Mouse (Mus musculus): Measurements from ENCODE around the gene Unc5c. TPM values are rescaled to one million over a fixed set of nuclear protein-coding genes. Genes with fewer than 3 reads are reported as not detected.

Unc5c gene
- polyA plus RNA-seq, 1 experiment from 2014 or later = 17.2 TPM

- Histone ChIP-seq H3K4me3 (ENCODE audit: low read depth, low read length) (no peak overlapping the region), H3K4me1 (replicated peaks; ENCODE audit: control insufficient read depth, insufficient read depth, low read length) (no peaks in the 10 kb centered on the region), H3K9me3 (ENCODE audit: control insufficient read depth, low read length) (no peaks in the 10 kb centered on the region), H3K4me2 (ENCODE audit: low read length) (no peak overlapping the region), H3K27me3 (replicated peaks; ENCODE audit: control insufficient read depth, insufficient read depth, low read length) (no peaks in the 10 kb centered on the region), H3K9ac (ENCODE audit: low read length) (no peak overlapping the region), H3K27ac (ENCODE audit: low read depth) (no peak overlapping the region), H3K36me3 (ENCODE audit: control insufficient read depth, insufficient read depth, low read length) (no peaks in the 10 kb centered on the region)
- WGBS = 45% methylated on average over 15 of the region's 15 CpGs
- no peak for DNase-seq (ENCODE audit: low spot score)
- ATAC-seq (replicated peaks; ENCODE audit: low FRiP score, low TSS enrichment, low read depth) = no peak
These were observed 195.3 kb downstream of the Unc5c start for GRCm38 (mm10) chr3:141660065-141661062.

GRCm38 (mm10) chr3:141689113-141689512, 224.1 kb downstream of the Unc5c start:
- 74% methylated on average over 2 of the region's 2 CpGs for WGBS
- no peak for ATAC-seq (replicated peaks; ENCODE audit: low FRiP score, low TSS enrichment, low read depth)

GRCm38 (mm10) chr3:141690676-141691075, 225.7 kb downstream of the Unc5c start:
- no peak for ATAC-seq (replicated peaks; ENCODE audit: low FRiP score, low TSS enrichment, low read depth)
- 71% methylated on average over 1 of the region's 1 CpGs for WGBS
- no peaks in the 10 kb centered on the region for H3K4me1 ChIP-seq (replicated peaks; ENCODE audit: control insufficient read depth, insufficient read depth, low read length)
- no peak for DNase-seq (ENCODE audit: low spot score)
- no peak overlapping the region for H3K4me3 ChIP-seq (ENCODE audit: low read depth, low read length)
- H3K9ac ChIP-seq (ENCODE audit: low read length) = no peak overlapping the region
- H3K27me3 ChIP-seq (replicated peaks; ENCODE audit: control insufficient read depth, insufficient read depth, low read length) = no peaks in the 10 kb centered on the region
- H3K36me3 ChIP-seq (ENCODE audit: control insufficient read depth, insufficient read depth, low read length) = no peaks in the 10 kb centered on the region
- no peak overlapping the region for H3K27ac ChIP-seq (ENCODE audit: low read depth)
- H3K4me2 ChIP-seq (ENCODE audit: low read length) = no peak overlapping the region
- no peaks in the 10 kb centered on the region for H3K9me3 ChIP-seq (ENCODE audit: control insufficient read depth, low read length)

More at GRCm38 (mm10) chr3:141689113-141689512, 224.1 kb downstream of the Unc5c start:
- Histone ChIP-seq H3K4me1 (replicated peaks; ENCODE audit: control insufficient read depth, insufficient read depth, low read length) (no peaks in the 10 kb centered on the region), H3K9me3 (ENCODE audit: control insufficient read depth, low read length) (no peaks in the 10 kb centered on the region), H3K27ac (ENCODE audit: low read depth) (no peak overlapping the region), H3K4me3 (ENCODE audit: low read depth, low read length) (no peak overlapping the region), H3K9ac (ENCODE audit: low read length) (no peak overlapping the region), H3K4me2 (ENCODE audit: low read length) (no peak overlapping the region), H3K36me3 (ENCODE audit: control insufficient read depth, insufficient read depth, low read length) (no peaks in the 10 kb centered on the region), H3K27me3 (replicated peaks; ENCODE audit: control insufficient read depth, insufficient read depth, low read length) (no peaks in the 10 kb centered on the region)
- no peak for DNase-seq (ENCODE audit: low spot score)

DNA sequence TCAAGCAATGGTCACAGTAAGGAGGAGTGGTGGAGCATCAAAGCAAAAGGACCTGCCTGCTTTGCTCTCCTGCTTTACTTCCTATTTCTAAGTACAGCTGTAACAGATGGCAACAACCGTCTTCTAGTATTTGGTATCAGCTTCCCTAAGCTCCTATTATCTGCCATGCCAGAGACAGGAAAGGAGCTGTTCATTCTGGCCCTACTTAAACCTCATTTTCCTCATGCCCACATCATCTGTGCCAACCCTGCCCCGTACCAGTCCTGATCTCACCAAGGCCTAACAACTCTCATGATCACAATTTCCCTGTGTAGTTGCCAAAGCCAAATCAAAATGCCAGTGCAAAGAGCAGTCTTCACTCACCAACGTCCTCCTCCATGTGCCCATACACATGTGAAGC, 226.4 kb downstream of the Unc5c start:
- ATAC-seq (replicated peaks; ENCODE audit: low FRiP score, low TSS enrichment, low read depth) (no peak), DNase-seq (ENCODE audit: low spot score) (no peak)
- Histone ChIP-seq H3K36me3 (ENCODE audit: control insufficient read depth, insufficient read depth, low read length) (no peaks in the 10 kb centered on the region), H3K9ac (ENCODE audit: low read length) (no peak overlapping the region), H3K4me1 (replicated peaks; ENCODE audit: control insufficient read depth, insufficient read depth, low read length) (no peaks in the 10 kb centered on the region), H3K4me3 (ENCODE audit: low read depth, low read length) (no peak overlapping the region), H3K4me2 (ENCODE audit: low read length) (no peak overlapping the region), H3K9me3 (ENCODE audit: control insufficient read depth, low read length) (no peaks in the 10 kb centered on the region), H3K27me3 (replicated peaks; ENCODE audit: control insufficient read depth, insufficient read depth, low read length) (no peaks in the 10 kb centered on the region), H3K27ac (ENCODE audit: low read depth) (no peak overlapping the region)
- WGBS = 84% methylated on average over 3 of the region's 3 CpGs

DNA sequence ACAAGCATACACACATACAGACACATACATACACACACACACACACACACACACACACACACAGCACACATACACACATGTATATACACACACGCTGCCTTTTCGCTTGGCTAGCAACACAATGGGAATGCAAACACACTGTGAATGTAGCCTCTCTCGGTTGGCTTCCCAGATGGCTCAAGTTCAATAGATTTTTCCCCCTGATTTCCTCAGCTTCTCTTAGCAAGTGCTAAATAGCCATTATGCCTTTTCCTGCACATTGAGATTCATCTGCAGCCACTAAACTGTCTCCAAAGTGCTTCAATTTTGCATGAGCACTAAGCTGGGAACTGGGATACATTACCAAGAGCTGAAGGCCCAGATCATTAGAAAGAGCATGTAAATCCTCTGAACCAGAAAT, 226.8 kb downstream of the Unc5c start:
- ATAC-seq (replicated peaks; ENCODE audit: low FRiP score, low TSS enrichment, low read depth) = no peak
- H3K36me3 ChIP-seq (ENCODE audit: control insufficient read depth, insufficient read depth, low read length) = no peaks in the 10 kb centered on the region
- no peaks in the 10 kb centered on the region for H3K9me3 ChIP-seq (ENCODE audit: control insufficient read depth, low read length)
- H3K9ac ChIP-seq (ENCODE audit: low read length) = no peak overlapping the region
- no peak overlapping the region for H3K4me3 ChIP-seq (ENCODE audit: low read depth, low read length)
- H3K4me2 ChIP-seq (ENCODE audit: low read length) = no peak overlapping the region
- no peak for DNase-seq (ENCODE audit: low spot score)
- no peaks in the 10 kb centered on the region for H3K27me3 ChIP-seq (replicated peaks; ENCODE audit: control insufficient read depth, insufficient read depth, low read length)
- no peak overlapping the region for H3K27ac ChIP-seq (ENCODE audit: low read depth)
- no peaks in the 10 kb centered on the region for H3K4me1 ChIP-seq (replicated peaks; ENCODE audit: control insufficient read depth, insufficient read depth, low read length)
- WGBS = 93% methylated on average over 3 of the region's 3 CpGs

GRCm38 (mm10) chr3:141699177-141699576, 234.2 kb downstream of the Unc5c start:
- Histone ChIP-seq H3K27me3 (replicated peaks; ENCODE audit: control insufficient read depth, insufficient read depth, low read length) (no peaks in the 10 kb centered on the region), H3K4me2 (ENCODE audit: low read length) (no peak overlapping the region), H3K4me1 (replicated peaks; ENCODE audit: control insufficient read depth, insufficient read depth, low read length) (no peaks in the 10 kb centered on the region), H3K9me3 (ENCODE audit: control insufficient read depth, low read length) (no peaks in the 10 kb centered on the region), H3K4me3 (ENCODE audit: low read depth, low read length) (no peak overlapping the region), H3K9ac (ENCODE audit: low read length) (no peak overlapping the region), H3K27ac (ENCODE audit: low read depth) (no peak overlapping the region), H3K36me3 (ENCODE audit: control insufficient read depth, insufficient read depth, low read length) (no peaks in the 10 kb centered on the region)
- DNase-seq (ENCODE audit: low spot score) = no peak
- no peak for ATAC-seq (replicated peaks; ENCODE audit: low FRiP score, low TSS enrichment, low read depth)

GRCm38 (mm10) chr3:141701381-141701909, 236.4 kb downstream of the Unc5c start:
- no peaks in the 10 kb centered on the region for H3K9me3 ChIP-seq (ENCODE audit: control insufficient read depth, low read length)
- DNase-seq (ENCODE audit: low spot score) = no peak
- H3K36me3 ChIP-seq (ENCODE audit: control insufficient read depth, insufficient read depth, low read length) = no peaks in the 10 kb centered on the region
- H3K27me3 ChIP-seq (replicated peaks; ENCODE audit: control insufficient read depth, insufficient read depth, low read length) = no peaks in the 10 kb centered on the region
- H3K4me3 ChIP-seq (ENCODE audit: low read depth, low read length) = no peak overlapping the region
- ATAC-seq (replicated peaks; ENCODE audit: low FRiP score, low TSS enrichment, low read depth) = no peak
- H3K4me2 ChIP-seq (ENCODE audit: low read length) = no peak overlapping the region
- 77% methylated on average over 3 of the region's 3 CpGs for WGBS
- no peak overlapping the region for H3K9ac ChIP-seq (ENCODE audit: low read length)
- H3K4me1 ChIP-seq (replicated peaks; ENCODE audit: control insufficient read depth, insufficient read depth, low read length) = no peaks in the 10 kb centered on the region
- H3K27ac ChIP-seq (ENCODE audit: low read depth) = no peak overlapping the region

DNA sequence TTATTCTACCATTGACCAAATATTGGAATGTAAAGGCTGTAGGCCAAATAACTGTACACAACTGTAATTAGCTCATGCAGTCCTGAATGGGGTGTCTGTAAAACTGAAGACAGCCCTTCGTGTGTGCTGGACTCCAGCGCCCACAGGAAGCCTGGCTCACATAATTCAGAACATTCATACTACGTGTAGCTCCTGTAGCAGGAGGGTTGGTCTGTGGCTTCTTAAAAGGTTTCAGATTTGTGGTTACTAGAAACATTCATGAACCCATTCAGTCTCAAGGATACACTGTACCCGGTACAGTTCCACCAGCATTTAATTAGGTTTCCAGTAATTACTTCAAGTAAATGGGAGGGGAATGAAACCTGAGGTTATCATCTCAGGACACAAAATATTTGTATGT, 246.6 kb downstream of the Unc5c start:
- no peaks in the 10 kb centered on the region for H3K36me3 ChIP-seq (ENCODE audit: control insufficient read depth, insufficient read depth, low read length)
- no peaks in the 10 kb centered on the region for H3K9me3 ChIP-seq (ENCODE audit: control insufficient read depth, low read length)
- WGBS = 68% methylated on average over 4 of the region's 4 CpGs
- H3K27ac ChIP-seq (ENCODE audit: low read depth) = no peak overlapping the region
- no peak overlapping the region for H3K4me2 ChIP-seq (ENCODE audit: low read length)
- ATAC-seq (replicated peaks; ENCODE audit: low FRiP score, low TSS enrichment, low read depth) (no peak), DNase-seq (ENCODE audit: low spot score) (no peak)
- H3K4me3 ChIP-seq (ENCODE audit: low read depth, low read length) = no peak overlapping the region
- no peaks in the 10 kb centered on the region for H3K4me1 ChIP-seq (replicated peaks; ENCODE audit: control insufficient read depth, insufficient read depth, low read length)
- no peaks in the 10 kb centered on the region for H3K27me3 ChIP-seq (replicated peaks; ENCODE audit: control insufficient read depth, insufficient read depth, low read length)
- H3K9ac ChIP-seq (ENCODE audit: low read length) = no peak overlapping the region
